Mouse (Mus musculus) splenic B cell, adult 2 months (primary cell): Measurements from ENCODE around the gene Ttc28.

Source experiments
- DNase-seq: peaks from one replicate; pipeline ENCODE4 v3.0.0-alpha.2; 2011; ENCODE audit warnings: low read depth, low spot score
- H3K27me3 ChIP-seq: 2 replicates; pipeline ENCODE4 v1.6.1; 2012; ENCODE audit warnings: mild to moderate bottlenecking, low read length, moderate library complexity, mixed read lengths; ENCODE audit not compliant: control insufficient read depth, poor library complexity, insufficient read depth, severe bottlenecking
- H3K36me3 ChIP-seq: 2 replicates; pipeline ENCODE4 v1.6.1; 2012; ENCODE audit warnings: mild to moderate bottlenecking, low read length, moderate library complexity, mixed read lengths; ENCODE audit not compliant: control insufficient read depth, poor library complexity, insufficient read depth, severe bottlenecking

The Ttc28 gene

DNA sequence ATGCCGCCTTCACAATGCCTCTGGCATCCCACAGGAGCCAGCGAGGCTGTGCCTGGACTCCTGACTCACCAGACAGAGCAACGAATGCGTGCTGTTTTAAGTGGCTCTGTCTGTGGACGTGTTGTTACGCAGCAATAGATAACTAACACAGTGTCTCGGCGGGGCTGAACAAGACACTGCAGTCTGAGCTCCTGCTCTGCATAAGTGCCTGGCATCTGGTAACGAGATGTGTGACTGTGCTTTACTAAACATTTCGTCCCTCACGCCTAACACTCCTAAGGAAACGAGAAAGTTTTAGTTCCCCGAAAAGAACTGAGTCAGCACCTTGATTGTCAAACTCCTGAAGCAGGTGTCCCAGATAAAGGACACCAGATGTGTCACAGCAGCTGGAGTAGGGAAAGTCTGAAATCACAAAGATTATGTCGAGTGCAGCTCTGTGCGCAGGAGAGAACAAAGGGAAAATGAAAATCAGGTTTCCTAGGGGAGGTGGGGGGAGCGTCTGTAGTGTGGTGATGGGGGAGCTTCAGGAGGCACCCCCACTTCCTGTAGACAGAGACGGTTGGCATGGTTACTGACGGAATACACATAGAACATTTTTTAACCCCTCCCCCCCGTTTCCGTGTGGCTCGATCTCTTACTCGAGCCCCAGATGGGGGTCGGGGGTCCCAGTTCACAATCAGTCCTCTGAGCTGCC is 280.2 kb downstream of the Ttc28 start:
- Histone ChIP-seq H3K27me3 (no peaks in the 10 kb centered on the region), H3K36me3 (no peaks in the 10 kb centered on the region)
- peak; percentile 67 for DNase-seq

DNA sequence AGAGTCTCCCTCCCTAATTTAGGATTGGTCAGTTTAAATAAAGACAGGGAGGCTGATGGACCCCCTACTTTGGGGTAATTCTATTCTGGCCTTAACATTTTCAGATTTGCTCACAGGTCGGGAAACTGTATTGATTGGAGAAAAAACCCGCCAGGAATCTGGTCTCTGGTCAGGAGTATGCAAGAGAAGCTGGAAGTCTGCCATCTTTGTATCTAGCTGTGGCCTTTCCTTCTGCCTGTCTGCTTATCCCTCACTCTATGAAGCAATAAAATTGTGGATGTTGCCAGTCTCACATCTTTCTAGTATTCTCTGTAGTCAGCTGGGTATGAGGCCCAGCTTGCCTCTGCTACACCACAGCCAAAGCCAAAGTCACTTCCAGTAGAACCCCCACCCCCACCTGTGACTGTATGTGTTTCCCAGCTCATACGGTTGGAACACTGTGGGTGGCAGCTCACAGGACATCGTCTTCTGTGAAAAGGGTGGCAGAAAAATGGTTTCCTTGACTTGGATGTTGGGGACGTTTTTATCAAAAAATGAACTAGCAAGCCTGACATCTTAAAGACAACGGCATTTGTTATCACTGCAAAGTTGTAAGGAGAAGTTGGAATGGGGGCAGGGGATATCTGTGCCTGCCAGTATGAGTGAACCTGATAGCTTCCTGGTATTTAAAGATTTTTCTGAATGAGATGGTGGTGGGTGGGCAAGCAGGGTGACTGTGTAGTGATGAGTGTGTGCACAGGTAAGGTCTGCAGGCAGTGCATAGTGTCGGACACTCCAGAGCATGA is 281.7 kb downstream of the Ttc28 start:
- DNase-seq: no peak
- Histone ChIP-seq H3K27me3 (no peaks in the 10 kb centered on the region), H3K36me3 (no peaks in the 10 kb centered on the region)

DNA sequence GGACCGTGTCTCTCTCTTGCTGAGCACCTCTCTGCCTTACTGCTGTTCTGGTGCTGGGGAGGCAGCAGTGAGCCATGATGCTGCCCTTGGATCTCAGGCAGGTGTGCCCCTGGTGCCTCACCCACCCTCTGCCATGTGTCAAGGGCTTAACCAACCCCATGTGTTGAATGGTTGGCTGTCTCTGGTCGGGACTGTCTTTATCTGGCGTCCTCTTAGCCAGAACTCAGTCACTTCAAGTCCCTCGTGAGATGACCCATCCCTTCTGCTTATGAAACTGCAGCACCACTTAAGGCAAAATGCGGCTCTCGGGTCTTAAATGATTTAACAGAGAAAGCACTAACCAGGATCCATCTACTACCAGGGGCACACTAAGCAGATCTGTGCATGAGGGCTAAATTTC is 283.3 kb downstream of the Ttc28 start:
- H3K36me3 ChIP-seq: no peaks in the 10 kb centered on the region
- no peak for DNase-seq
- H3K27me3 ChIP-seq: no peaks in the 10 kb centered on the region

DNA sequence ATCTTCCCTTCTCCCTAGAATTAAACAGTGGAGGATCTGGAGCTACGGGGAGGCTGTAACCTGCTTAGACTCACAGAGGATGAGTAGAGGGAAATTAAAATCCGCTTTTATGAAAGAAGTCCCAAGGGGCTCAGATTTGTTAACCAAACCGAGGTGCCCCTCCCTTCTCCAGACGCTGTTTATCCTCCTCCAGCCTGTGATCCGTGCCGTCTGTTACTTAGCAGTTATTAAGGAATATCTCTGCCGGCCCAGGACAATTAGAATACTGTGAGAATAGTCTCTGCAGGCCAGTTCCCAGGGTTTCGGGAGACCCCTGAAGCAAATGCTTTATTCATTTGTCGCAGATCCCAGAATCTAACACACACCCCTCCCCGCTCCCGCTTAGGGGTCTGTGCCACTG is 283.8 kb downstream of the Ttc28 start:
- no peaks in the 10 kb centered on the region for H3K36me3 ChIP-seq
- H3K27me3 ChIP-seq: no peaks in the 10 kb centered on the region
- no peak for DNase-seq

DNA sequence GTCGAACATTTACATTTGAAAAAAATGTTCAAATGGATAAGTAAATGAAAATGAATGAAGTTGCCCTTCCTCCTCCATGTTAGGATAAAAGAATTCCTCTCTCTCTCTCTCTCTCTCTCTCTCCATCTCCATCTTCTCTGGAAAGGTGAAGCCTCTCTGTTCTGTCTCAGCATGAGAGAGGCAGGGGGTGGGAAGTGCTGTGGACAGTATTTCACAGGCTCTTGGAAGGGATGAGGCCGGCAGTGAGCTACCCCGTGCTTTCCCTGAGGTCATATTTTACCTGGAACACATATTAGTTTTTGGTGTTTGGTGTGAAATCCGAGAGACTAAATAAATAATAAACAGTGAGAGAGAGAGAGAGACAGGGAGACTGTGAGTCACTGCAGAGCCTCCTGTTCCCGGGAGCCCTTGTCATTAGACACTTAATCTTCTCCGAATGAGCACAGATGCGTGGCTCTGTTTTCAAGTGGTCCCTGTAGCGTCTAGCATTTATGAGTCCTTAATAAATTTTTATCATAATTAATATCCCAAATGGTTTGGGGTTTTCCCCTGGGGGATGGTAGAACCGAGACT is 284.8 kb downstream of the Ttc28 start:
- Histone ChIP-seq H3K36me3 (no peaks in the 10 kb centered on the region), H3K27me3 (no peaks in the 10 kb centered on the region)
- no peak for DNase-seq

DNA sequence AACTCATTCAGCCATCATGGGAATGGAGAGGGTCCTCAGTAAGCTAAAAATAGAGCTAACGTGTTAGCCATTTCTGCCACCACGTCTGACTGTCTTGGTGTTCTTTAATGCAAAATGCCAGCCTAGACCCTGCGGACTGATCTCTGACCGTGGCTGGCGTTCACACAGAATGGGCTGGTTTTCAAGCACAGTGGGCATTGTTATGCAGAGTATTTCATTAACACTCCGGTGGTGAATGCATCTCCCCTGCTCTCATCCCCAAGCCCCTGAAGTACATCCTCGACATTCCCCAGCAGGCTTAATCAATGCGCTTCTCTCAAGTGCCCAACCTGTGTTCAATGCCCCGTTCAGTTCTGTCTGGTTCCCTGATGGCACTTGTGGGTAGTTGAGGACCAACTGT is 290.8 kb downstream of the Ttc28 start:
- Histone ChIP-seq H3K27me3 (no peaks in the 10 kb centered on the region), H3K36me3 (no peaks in the 10 kb centered on the region)
- no peak for DNase-seq

DNA sequence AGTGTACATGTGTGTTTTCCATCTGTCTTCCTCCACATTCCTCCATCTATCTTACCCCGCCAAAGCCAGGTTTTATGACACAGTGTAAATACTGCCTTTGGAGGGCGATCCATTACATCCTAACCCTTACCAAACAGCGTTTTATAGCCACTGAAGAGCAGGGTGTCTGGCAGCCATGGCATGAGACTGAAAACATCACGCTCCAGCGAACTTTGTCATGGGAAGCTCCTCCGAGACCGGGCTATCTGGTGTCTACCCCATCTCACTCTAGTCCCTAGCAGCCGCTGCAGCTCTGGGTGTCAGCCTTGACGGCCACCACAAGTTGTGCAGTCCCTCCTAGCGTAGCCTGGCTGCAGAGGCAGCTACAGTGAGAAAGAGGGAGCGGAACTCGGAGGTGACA is 295.8 kb downstream of the Ttc28 start:
- H3K27me3 ChIP-seq: no peaks in the 10 kb centered on the region
- no peaks in the 10 kb centered on the region for H3K36me3 ChIP-seq
- DNase-seq: no peak

DNA sequence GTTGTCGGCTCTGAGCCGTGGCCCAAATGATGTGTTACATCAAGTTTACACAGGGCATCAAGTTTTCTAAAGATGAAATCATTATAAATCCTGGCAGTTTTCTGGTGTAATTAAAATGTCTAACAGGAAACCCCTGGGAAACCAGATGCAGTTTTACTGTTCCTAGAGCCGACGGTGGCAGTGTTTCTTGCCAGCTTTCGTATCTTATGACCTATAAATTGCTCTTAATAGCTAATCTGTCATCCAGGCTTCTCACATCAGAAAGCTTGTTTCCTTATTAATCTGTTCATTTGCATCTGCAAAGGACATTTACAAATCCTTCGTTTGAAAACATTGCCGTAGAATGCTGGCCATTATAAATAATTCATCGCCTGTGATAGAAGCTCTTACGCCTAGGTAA is 296.2 kb downstream of the Ttc28 start:
- no peak for DNase-seq
- Histone ChIP-seq H3K36me3 (no peaks in the 10 kb centered on the region), H3K27me3 (no peaks in the 10 kb centered on the region)

DNA sequence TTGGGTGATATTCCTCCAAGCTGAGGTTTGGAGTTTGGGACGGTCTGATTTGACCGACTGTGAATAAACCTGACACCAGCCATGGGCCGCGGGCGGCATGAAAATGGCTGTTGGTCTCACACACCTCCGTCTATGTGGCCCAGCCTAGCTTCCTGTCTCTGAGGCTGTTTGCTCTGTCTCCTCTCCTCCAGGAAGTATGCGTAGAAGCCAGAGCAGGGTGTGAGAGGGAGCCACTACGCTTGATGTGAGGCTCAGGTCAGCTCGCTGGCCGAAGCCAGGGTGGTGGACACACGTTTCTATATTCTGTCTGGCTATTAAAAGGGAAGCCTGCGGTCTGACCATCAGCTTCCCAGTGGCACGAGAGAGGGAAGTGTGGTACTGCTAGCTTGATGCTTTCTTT is 296.8 kb downstream of the Ttc28 start:
- Histone ChIP-seq H3K36me3 (no peaks in the 10 kb centered on the region), H3K27me3 (no peaks in the 10 kb centered on the region)
- no peak for DNase-seq

DNA sequence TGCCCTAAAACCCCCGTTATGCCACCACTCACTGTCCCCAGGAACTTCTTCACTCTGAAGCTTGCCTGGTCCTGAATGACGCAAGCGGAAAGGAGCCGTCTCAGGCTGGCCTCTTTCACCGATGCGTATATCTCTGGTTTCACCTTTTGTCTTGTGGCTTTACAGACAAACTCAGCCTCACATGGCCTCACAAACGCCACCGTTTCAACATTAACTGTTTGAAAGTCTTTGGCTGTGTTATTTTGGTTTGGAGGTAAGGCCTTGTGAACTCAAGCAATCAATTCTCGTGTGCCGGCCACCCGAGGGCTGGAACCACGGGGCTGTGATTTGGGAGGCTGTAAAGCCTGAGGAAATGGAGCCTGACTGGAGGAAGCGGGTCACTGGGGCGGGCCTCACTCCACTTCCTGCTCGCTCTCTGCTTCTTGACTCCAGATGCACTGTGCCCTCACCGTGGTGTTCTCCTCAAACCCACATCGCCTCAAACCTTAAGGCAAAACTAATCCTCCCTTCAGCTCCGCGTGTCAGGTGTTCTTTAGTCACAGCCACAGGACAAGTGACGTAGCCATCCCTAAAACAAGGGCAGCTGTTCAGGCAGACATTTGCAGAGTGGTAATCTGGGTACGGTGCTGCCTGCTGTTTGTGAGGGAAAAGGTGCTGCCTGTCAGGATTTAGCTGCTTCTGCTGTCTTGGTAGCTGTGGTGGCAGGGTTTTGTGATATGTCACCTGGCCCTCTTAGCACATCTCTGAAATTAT is 298.9 kb downstream of the Ttc28 start:
- DNase-seq: peak; percentile 91
- no peaks in the 10 kb centered on the region for H3K27me3 ChIP-seq

DNA sequence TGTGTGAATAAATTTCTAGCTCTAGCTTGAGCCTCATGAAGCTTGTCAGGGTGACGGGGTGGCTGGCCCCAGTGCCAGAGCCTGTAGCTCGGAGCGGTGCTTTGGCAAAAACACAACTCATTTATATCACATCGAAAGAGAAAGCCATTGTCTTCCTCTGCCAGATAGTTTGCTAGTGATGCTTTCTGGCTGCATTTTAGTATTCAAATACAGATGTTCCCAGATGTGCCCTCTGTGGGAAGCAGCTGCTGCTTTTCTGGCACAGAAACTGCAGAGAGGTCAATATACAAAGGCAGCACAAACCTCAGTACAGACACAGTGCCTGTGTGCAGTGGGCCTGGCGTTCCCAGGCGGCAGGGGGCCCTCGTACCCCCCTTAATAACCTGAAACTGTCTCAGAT is 300.0 kb downstream of the Ttc28 start:
- DNase-seq: no peak
- H3K27me3 ChIP-seq: no peaks in the 10 kb centered on the region
- H3K36me3 ChIP-seq: no peaks in the 10 kb centered on the region

More for the DNA sequence above, 298.9 kb downstream of the Ttc28 start:
- H3K36me3 ChIP-seq: no peaks in the 10 kb centered on the region

DNA sequence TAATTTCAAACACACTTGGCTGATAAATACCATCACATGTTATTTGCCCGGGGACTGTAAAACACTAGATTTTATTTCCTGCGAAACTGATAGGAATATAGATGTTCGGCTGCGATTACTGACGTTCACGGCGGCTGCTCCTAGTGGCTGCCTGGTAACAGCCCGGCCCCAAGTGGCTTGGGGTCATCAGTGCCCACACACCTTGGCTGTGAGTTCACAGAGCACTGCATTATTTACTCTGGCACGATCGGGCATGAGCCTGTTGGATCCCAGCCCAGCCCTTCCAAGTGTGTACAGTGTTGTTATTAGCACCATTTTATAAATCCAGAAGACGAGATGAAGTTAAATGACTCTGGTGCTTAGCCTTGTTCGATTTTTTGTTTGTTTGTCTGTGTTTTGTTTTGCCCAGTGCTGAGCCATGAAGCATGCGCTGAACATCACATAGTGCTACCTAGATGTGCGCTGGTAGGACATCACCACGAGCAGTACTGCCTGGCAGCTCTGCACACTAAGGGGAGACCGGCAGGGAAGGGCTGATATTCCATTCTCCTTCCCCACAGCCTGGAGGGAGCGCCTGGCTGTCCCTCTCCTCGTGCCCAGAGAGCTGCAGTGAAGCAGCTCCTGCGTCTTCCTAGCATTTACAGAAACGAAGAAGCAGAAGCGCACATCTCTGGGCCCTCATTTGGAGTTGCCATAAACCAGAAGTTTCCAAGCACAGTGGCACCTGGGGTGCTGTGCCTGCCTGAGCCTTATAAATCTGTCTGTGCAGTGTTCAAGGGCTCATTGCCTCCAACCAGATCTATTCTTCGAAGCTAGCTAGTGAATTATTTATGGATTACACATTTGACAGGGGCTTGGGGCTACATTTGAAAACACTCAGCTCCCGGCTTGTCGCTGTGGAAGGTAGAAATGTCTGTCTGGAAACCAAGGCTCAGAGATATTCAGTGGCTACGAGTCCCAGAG is 300.8 kb downstream of the Ttc28 start:
- DNase-seq: no peak
- no peaks in the 10 kb centered on the region for H3K36me3 ChIP-seq
- no peaks in the 10 kb centered on the region for H3K27me3 ChIP-seq

DNA sequence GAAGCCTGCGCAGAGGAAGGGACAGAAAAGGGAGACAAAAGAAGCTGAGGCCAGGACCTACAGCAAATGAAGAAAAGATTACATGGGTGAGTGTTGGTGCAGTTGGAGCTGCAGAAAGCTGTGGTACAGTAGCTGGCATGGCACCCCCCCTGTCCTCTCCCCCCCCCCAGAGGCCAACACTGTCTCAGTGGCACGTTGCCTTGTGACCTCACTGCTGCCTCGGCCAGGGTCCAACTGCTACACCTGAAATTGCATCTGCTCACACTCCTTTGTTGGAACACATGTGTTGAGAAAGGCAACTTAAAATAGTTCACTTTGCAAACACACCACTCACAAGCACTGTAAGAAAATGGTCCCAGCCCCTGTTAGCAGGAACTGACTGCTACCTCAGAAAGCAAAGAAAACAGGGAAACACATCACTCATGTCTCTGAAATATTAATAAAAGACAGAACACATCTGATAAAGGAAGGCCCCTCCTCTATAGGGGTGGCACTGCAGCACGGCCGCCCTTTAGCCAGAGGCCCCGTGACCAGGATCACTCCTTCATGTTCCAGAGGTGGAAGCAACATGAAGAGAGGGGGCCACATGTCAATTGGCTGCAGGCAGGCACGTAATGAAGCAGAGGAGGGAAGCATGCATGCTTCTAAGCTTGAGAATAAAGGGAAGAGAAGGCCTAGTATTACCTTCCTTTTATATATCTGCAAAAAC is 301.8 kb downstream of the Ttc28 start:
- Histone ChIP-seq H3K27me3 (no peaks in the 10 kb centered on the region), H3K36me3 (no peaks in the 10 kb centered on the region)
- no peak for DNase-seq
